Comparison of ENCODE assay signal across 14 mouse cellular contexts in genomic region chr1:57807882-57808281, GRCm38 (mm10). TPM values are rescaled to one million over a fixed set of nuclear protein-coding genes. Genes with fewer than 3 reads are reported as not detected.
DNase-seq lines count a peak whose midpoint lies in the region; ATAC-seq lines count a peak whose summit lies in the region.
"Had no signal": no experiment of that assay in that cellular context is flagged by ENCODE, and none has a peak within 500 bp of the region (broad histone marks: within the 10 kb centered on the region; RNA-seq: fewer than 3 reads in every experiment).

No protein-coding gene starts in this region.

- H3K27ac ChIP-seq in forebrain, embryonic 16.5 days (ENCODE audit: low read length) = no peak overlapping the region
- H3K27ac ChIP-seq in limb, embryonic 13.5 days = no peak overlapping the region
- H3K27ac ChIP-seq in intestine, embryonic 15.5 days = no peak overlapping the region

- no peaks in the 10 kb centered on the region for H3K36me3 ChIP-seq in forebrain, embryonic 16.5 days (ENCODE audit: control insufficient read depth, insufficient read depth)
- peaks cover 22% of the 10 kb centered on the region for H3K36me3 ChIP-seq in limb, embryonic 13.5 days
- no peaks in the 10 kb centered on the region for H3K36me3 ChIP-seq in intestine, embryonic 15.5 days

- 45% methylated on average over 7 of the region's 7 CpGs for WGBS in forebrain, embryonic 16.5 days
- 29% methylated on average over 7 of the region's 7 CpGs for WGBS in limb, embryonic 13.5 days
- 48% methylated on average over 7 of the region's 7 CpGs for WGBS in intestine, embryonic 15.5 days

- ATAC-seq in forebrain, embryonic 16.5 days = peak; percentile 83
- peak; percentile 49; the same call in 1 of the 2 replicates for ATAC-seq in limb, embryonic 13.5 days (ENCODE audit: low FRiP score, low read depth)
- no peak for ATAC-seq in intestine, embryonic 15.5 days
- ATAC-seq: lung, postnatal 0 days had no signal

- H3K9ac ChIP-seq in forebrain, embryonic 16.5 days (replicated peaks; ENCODE audit: low read depth, low read length) = no peak overlapping the region
- H3K9ac ChIP-seq in limb, embryonic 13.5 days = no peak overlapping the region
- H3K9ac ChIP-seq in intestine, embryonic 15.5 days = no peak overlapping the region

- H3K4me3 ChIP-seq in forebrain, embryonic 16.5 days (replicated peaks; ENCODE audit: low read length) = no peak overlapping the region
- H3K4me3 ChIP-seq in limb, embryonic 13.5 days = no peak overlapping the region
- no peak overlapping the region for H3K4me3 ChIP-seq in intestine, embryonic 15.5 days (replicated peaks)

- DNase-seq in heart, adult 11 months = peak; percentile 71
- no peak for DNase-seq in heart, postnatal 4 days
- DNase-seq in embryo, embryonic 10.5 days (ENCODE audit: low spot score) = peak; percentile 9
- no peak for DNase-seq in spleen, adult 18-20 months
- DNase-seq in testis, postnatal 14 days (ENCODE audit: low spot score) = no peak
- DNase-seq: adrenal gland, adult 8-10 months; kidney, adult 8-10 months; layer of hippocampus, adult 9-11 months; right cerebral cortex, postnatal 14 days had no signal

- 0 out of 2 replicates have a peak, but pooled peaks cover 3% of the 10 kb centered on the region for H3K4me1 ChIP-seq in forebrain, embryonic 16.5 days (replicated peaks; ENCODE audit: control insufficient read depth, insufficient read depth, low read length)
- H3K4me1 ChIP-seq in limb, embryonic 13.5 days = peaks cover 48% of the 10 kb centered on the region
- no peaks in the 10 kb centered on the region for H3K4me1 ChIP-seq in intestine, embryonic 15.5 days (replicated peaks)

- no peaks in the 10 kb centered on the region for H3K9me3 ChIP-seq in forebrain, embryonic 16.5 days (ENCODE audit: control insufficient read depth, low read length)
- 0 out of 2 replicates have a peak, but pooled peaks cover 4% of the 10 kb centered on the region for H3K9me3 ChIP-seq in limb, embryonic 13.5 days
- H3K9me3 ChIP-seq in intestine, embryonic 15.5 days = no peaks in the 10 kb centered on the region

- H3K27me3 ChIP-seq in forebrain, embryonic 16.5 days (replicated peaks; ENCODE audit: control insufficient read depth, insufficient read depth, low read length) = no peaks in the 10 kb centered on the region
- H3K27me3 ChIP-seq in limb, embryonic 13.5 days = no peaks in the 10 kb centered on the region
- no peaks in the 10 kb centered on the region for H3K27me3 ChIP-seq in intestine, embryonic 15.5 days (replicated peaks)

- H3K4me2 ChIP-seq in forebrain, embryonic 16.5 days (ENCODE audit: low read length) = no peak overlapping the region
- H3K4me2 ChIP-seq in limb, embryonic 13.5 days (replicated peaks) = no peak overlapping the region
- no peak overlapping the region for H3K4me2 ChIP-seq in intestine, embryonic 15.5 days (replicated peaks)

RNA-seq across cellular contexts. Expression of gene Spats2l, which starts 33.9 kb away (rescaled TPM):
- 10 to 100 TPM; 29.7 to 32.7 TPM for total RNA-seq in heart, postnatal 4 days (2021)
- polyA plus RNA-seq in forebrain, embryonic 16.5 days (2015; fragmentation: Nextera tagmentation; extraction: Ambion mirVana) = 51.5 and 52.3 TPM in 2 replicates
- 189 and 191 TPM in 2 replicates for polyA plus RNA-seq in limb, embryonic 13.5 days (2015; fragmentation: Nextera tagmentation; extraction: Ambion mirVana)
- polyA plus RNA-seq in intestine, embryonic 15.5 days (2015; fragmentation: Nextera tagmentation; extraction: Ambion mirVana) = 61.4 and 70.9 TPM in 2 replicates
- total RNA-seq: common myeloid progenitor, adult 5-6 weeks had no signal

Comparison
In these comparisons a context has a peak if more than half of its experiments do, and no peak if none do; other contexts are left out.
1. DNase-seq: peak in heart, adult 11 months (single experiment) and embryo, embryonic 10.5 days (single experiment); none in heart, postnatal 4 days (single experiment), spleen, adult 18-20 months (0 of 2) and testis, postnatal 14 days (single experiment).